Mouse (Mus musculus) E14TG2a.4 (cell line): ENCODE measurements around the gene Ahnak.

Experiments used
- CTCF ChIP-seq: conservative IDR thresholded peaks from 2 replicates; pipeline ENCODE4 v1.5.1; 2014; ENCODE audit warnings: low read length
- NANOG ChIP-seq: IDR thresholded peaks from 2 replicates; pipeline ENCODE4 v1.6.1; 2014; ENCODE audit warnings: borderline replicate concordance, low read length, mixed read lengths

GRCm38 (mm10) chr19:9116268-9116667 is 127.2 kb downstream of the Ahnak start:
- TF ChIP-seq CTCF (no peak), NANOG (no peak)
